Mouse (Mus musculus) neural tube, embryonic 14.5 days (tissue): ENCODE measurements around the gene Trpv3. TPM values are rescaled to one million over a fixed set of nuclear protein-coding genes. Genes with fewer than 3 reads are reported as not detected.
"Not testable (repeated sequence)": the region's sequence is repeated elsewhere in the genome, so short reads cannot be mapped to it uniquely, and the experiment has no call there.

Source experiments
- ATAC-seq: fragments of 200-750 bp; cut with Nextera tagmentation; 2 replicates; pipeline ENCODE4 v1.8.0; 2017; ENCODE audit warnings: low read depth, mild to moderate bottlenecking, moderate TSS enrichment, moderate library complexity
- H3K27ac ChIP-seq: fragments of 300-500 bp; sonication (generic); 2 replicates; pipeline ENCODE4 v1.5.1; 2014; ENCODE audit warnings: low read depth, mild to moderate bottlenecking, control low read depth, low read length, moderate library complexity, mixed read lengths
- H3K27me3 ChIP-seq: fragments of 300-500 bp; sonication (generic); 2 replicates; pipeline ENCODE4 v1.6.1; 2014; ENCODE audit warnings: low read length; ENCODE audit not compliant: control insufficient read depth, insufficient read depth
- H3K36me3 ChIP-seq: fragments of 300-500 bp; sonication (generic); 2 replicates; pipeline ENCODE4 v1.6.1; 2014; ENCODE audit warnings: low read length, mixed read lengths; ENCODE audit not compliant: control insufficient read depth, insufficient read depth
- H3K4me1 ChIP-seq: fragments of 300-500 bp; sonication (generic); 2 replicates; pipeline ENCODE4 v1.6.1; 2014; ENCODE audit warnings: low read length; ENCODE audit not compliant: control insufficient read depth, insufficient read depth
- H3K4me2 ChIP-seq: fragments of 300-500 bp; sonication (generic); 2 replicates; pipeline ENCODE4 v1.6.1; 2014; ENCODE audit warnings: mild to moderate bottlenecking, low read depth, low read length, control low read depth
- H3K4me3 ChIP-seq: fragments of 300-500 bp; sonication (generic); 2 replicates; pipeline ENCODE4 v1.5.1; 2014; ENCODE audit warnings: low read depth, low read length, control low read depth, mixed read lengths
- H3K9ac ChIP-seq: fragments of 300-500 bp; sonication (generic); replicated peaks from 2 replicates; pipeline ENCODE4 v1.6.1; 2014; ENCODE audit warnings: low read depth, mild to moderate bottlenecking, control low read depth, low read length, mixed read lengths
- H3K9me3 ChIP-seq: fragments of 300-500 bp; sonication (generic); 2 replicates; pipeline ENCODE4 v1.6.1; 2016; ENCODE audit warnings: low read length; ENCODE audit not compliant: control insufficient read depth
- WGBS: fragments of 180-500 bp; shearing (Covaris S2); extraction: QIAGEN DNeasy Blood & Tissue Kit; methylation state at CpG from one replicate; pipeline ENCODE4 v1.1.7; 2014; 5-methylcytosine and 5-hydroxymethylcytosine counted together
- polyA plus RNA-seq: library from polyadenylated mRNA; unstranded; fragments of >200 nt; fragmentation: Nextera tagmentation; extraction: Ambion mirVana; gene quantifications from 2 replicates; pipeline ENCODE4 v1.2.1, GENCODE M21; 2014

Gene Trpv3
- polyA plus RNA-seq, 1 experiment from 2014 or later: 0.36 TPM

DNA sequence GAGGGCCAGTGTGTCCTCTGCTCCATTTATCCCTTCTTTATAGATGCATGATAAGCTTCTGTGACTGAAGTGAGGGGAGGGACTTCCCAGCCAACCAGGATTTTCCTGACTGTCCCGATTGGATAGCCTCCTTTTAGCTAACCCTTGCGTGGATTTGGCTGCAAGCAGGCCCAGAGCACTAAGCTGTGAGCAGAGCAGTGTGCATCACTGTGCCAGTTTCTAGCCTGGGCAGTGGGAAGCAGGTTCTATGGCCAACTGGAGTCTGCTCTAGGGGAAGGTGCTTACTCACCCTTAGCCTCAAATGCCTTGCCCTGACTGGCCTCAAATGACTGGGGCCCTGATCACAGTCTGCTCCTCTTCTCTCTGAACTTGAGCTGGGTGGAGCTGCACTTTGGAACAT, 7.6 kb downstream of the Trpv3 start:
- no peak for ATAC-seq
- H3K4me2 ChIP-seq: no peak overlapping the region
- H3K27me3 ChIP-seq: no peaks in the 10 kb centered on the region
- H3K27ac ChIP-seq: no peak overlapping the region
- H3K9ac ChIP-seq: no peak overlapping the region
- no peaks in the 10 kb centered on the region for H3K36me3 ChIP-seq
- H3K9me3 ChIP-seq: no peaks in the 10 kb centered on the region
- H3K4me1 ChIP-seq: no peaks in the 10 kb centered on the region
- 47% methylated on average over 2 of the region's 2 CpGs for WGBS
- H3K4me3 ChIP-seq: no peak overlapping the region

DNA sequence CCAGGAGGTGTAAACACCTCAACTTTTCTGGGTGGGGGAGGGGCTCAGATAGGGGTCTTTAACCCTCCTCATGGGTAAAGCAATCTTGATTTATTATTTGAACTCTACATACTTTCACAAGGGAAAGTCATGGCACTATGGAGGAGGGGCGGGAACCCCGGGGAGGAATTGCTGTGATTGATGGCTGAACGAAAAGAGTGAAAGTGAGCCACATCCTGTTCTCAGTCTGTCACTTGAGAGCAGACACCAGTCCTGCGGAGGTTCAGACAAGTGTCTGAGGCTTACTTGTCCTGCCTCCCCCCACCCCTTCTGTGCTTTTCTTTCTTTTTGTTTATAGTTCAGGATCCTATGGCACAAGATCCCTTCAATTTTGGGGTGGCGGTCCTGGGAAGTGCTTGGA, 13.5 kb downstream of the Trpv3 start:
- H3K4me2 ChIP-seq: no peak overlapping the region
- H3K36me3 ChIP-seq: no peaks in the 10 kb centered on the region
- 51% methylated on average over 5 of the region's 5 CpGs for WGBS
- H3K9ac ChIP-seq: no peak overlapping the region
- H3K27ac ChIP-seq: no peak overlapping the region
- no peaks in the 10 kb centered on the region for H3K4me1 ChIP-seq
- H3K4me3 ChIP-seq: no peak overlapping the region
- ATAC-seq: no peak
- H3K9me3 ChIP-seq: no peaks in the 10 kb centered on the region
- H3K27me3 ChIP-seq: no peaks in the 10 kb centered on the region

DNA sequence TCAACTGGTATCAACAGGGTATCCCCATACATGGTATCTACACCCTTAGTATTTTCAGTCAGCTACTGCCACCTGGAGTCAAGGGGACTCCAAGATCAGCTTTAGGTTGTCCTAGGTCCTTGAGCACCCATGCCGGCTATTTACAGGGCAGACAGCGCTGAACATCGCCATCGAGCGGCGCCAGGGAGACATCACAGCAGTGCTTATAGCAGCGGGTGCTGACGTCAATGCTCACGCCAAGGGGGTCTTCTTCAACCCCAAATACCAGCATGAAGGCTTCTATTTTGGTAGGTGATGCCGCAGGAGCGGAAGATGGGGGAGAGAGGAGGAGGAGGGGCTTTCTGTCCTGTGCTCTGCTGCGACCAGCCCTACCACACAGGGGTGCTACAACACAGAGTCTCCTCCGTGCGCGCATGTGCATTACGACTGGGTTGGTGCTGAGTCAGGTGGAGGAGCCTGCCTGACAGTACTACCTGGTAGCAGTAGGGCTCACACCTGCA, 14.4 kb downstream of the Trpv3 start:
- Histone ChIP-seq H3K36me3 (no peaks in the 10 kb centered on the region), H3K4me3 (peak overlapping the region; percentile 32), H3K4me1 (no peaks in the 10 kb centered on the region), H3K27me3 (no peaks in the 10 kb centered on the region), H3K4me2 (peak overlapping the region; percentile 48), H3K9ac (0 out of 2 replicates have a peak overlapping the region, but pooled peaks have one; percentile 37), H3K27ac (no peak overlapping the region), H3K9me3 (no peaks in the 10 kb centered on the region)
- WGBS: 3% methylated on average over 16 of the region's 16 CpGs
- peak; percentile 91 for ATAC-seq

DNA sequence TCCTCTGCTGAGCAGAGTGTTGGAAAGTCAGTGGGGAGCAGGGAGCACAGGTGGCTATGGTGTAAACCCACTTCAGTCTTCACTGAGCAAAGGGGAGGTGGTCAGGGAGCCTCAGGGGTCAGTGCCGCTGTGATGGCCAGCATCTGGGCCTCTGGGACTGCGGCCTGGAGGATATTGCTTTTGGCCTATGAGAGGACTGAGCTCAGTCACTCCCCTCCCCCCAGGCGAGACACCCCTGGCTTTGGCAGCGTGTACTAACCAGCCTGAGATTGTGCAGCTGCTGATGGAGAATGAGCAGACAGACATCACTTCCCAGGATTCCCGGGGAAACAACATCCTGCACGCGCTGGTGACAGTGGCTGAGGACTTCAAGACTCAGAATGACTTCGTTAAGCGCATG, 16.2 kb downstream of the Trpv3 start:
- Histone ChIP-seq H3K4me3 (no peak overlapping the region), H3K9me3 (no peaks in the 10 kb centered on the region), H3K27ac (no peak overlapping the region), H3K4me1 (no peaks in the 10 kb centered on the region), H3K9ac (no peak overlapping the region), H3K36me3 (no peaks in the 10 kb centered on the region), H3K4me2 (no peak overlapping the region), H3K27me3 (no peaks in the 10 kb centered on the region)
- WGBS: 86% methylated on average over 9 of the region's 9 CpGs
- ATAC-seq: no peak

DNA sequence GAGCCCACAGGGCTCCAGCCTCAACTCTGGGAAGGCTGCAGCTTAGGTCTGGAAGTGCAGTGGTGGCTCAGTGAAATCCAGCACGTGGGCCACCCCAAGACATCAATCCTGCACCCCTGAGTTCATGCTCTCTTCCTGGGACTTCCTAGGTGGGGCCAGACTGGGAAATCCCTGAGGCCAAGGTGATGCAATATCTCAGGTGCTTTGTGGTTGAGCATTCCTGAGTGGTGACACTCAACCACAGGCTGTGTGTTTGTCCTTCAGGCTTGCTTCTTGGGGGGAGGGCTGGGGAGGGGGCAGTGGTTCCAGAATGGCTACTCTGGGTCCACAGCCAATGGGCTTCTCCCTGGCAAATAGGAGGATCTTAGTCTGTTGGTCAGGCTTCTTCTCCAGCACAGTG, 16.7 kb downstream of the Trpv3 start:
- 57% methylated on average over 1 of the region's 1 CpGs for WGBS
- Histone ChIP-seq H3K4me1 (no peaks in the 10 kb centered on the region), H3K27ac (no peak overlapping the region), H3K9me3 (no peaks in the 10 kb centered on the region), H3K4me3 (no peak overlapping the region), H3K27me3 (no peaks in the 10 kb centered on the region), H3K4me2 (no peak overlapping the region), H3K9ac (no peak overlapping the region), H3K36me3 (no peaks in the 10 kb centered on the region)
- ATAC-seq: no peak

DNA sequence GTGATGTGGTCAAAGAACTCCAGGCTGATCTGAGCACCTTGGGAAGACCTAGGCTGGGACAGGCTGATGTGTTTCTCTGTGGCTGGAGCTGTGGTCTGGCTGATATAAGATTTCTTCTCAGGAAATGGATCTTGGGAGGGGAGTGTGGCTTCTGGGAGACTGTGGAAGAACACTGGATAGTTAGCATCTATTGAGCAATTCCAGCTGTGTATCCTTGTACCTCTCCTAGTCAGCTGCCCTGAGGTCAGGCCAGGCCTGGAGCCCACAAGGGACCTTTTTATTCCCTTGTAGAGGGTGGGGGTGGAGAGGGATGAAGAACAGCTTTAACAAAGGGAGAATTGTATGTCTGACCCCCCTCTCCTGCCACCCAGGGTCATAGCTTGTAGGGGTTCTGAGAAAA, 17.2 kb downstream of the Trpv3 start:
- no peak overlapping the region for H3K4me2 ChIP-seq
- no peaks in the 10 kb centered on the region for H3K36me3 ChIP-seq
- no peak for ATAC-seq
- H3K9ac ChIP-seq: no peak overlapping the region
- no peak overlapping the region for H3K27ac ChIP-seq
- H3K4me1 ChIP-seq: no peaks in the 10 kb centered on the region
- no peaks in the 10 kb centered on the region for H3K9me3 ChIP-seq
- H3K4me3 ChIP-seq: no peak overlapping the region
- no peaks in the 10 kb centered on the region for H3K27me3 ChIP-seq

DNA sequence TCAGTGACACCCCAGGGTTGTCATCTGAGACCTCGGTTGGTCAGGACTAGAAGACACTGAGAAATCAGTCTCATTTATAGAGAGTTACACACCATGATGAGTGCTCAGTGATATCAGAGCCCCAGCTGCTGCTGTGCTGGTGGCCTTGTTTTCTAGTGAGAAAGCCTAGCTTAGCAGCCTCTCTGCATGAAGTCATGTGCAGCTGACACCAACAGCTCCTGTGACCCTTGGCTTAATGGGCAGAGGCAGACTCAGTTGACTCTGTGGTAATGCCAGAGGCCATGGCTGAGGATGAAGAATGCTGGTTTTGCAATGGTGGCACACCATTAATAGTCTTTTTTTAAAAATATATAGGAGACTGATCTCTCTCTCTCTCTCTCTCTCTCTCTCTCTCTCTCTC, 22.4 kb downstream of the Trpv3 start:
- Histone ChIP-seq H3K27me3 (no peaks in the 10 kb centered on the region), H3K36me3 (no peaks in the 10 kb centered on the region), H3K4me1 (no peaks in the 10 kb centered on the region), H3K9ac (no peak overlapping the region), H3K4me2 (no peak overlapping the region), H3K27ac (no peak overlapping the region), H3K4me3 (no peak overlapping the region), H3K9me3 (no peaks in the 10 kb centered on the region)
- WGBS: 83% methylated on average over 1 of the region's 1 CpGs
- ATAC-seq: no peak

DNA sequence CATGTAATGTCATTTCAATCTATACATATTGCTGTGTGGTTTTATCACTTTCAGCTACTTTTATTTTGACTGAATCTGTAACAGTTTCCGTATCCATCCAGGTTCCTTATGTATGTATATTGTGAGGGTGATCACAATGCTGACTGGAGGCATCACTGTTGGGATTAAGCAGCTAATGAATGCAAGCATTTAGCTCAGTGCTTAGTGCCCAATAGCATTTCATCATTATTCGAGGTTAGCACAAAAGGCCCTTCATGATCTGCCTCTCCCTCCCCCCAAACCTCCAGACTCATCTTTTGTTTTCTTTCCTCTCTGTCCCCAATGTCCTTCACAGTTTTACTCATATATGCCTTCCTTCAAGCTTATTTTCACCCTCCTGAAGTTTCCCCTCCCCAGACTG, 35.9 kb downstream of the Trpv3 start:
- no peak for ATAC-seq
- no peak overlapping the region for H3K9ac ChIP-seq
- 38% methylated on average over 2 of the region's 2 CpGs for WGBS

DNA sequence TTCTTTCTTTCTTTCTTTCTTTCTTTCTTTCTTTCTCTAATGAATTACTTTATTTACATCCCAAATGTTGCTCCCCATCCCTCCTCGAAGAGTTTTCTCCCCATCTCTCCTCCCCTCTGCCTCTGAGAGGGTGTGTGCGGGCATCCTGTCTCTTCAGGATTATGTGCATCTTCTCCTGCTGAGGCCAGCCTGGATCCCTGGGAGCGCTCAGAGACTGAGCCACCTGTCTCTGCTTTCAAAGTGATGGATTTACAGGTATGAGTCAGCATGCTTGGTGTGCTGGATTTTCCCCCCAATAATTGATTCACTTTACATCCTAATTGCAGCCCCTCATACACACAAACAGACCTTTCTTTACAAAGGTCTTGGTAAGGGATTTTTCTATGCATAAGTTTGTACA, 48.8 kb downstream of the Trpv3 start:
- 45% methylated on average over 3 of the region's 3 CpGs for WGBS
- H3K27me3 ChIP-seq: no peaks in the 10 kb centered on the region
- no peak overlapping the region for H3K4me2 ChIP-seq
- no peaks in the 10 kb centered on the region for H3K4me1 ChIP-seq
- no peak overlapping the region for H3K9ac ChIP-seq
- no peak overlapping the region for H3K4me3 ChIP-seq
- no peaks in the 10 kb centered on the region for H3K9me3 ChIP-seq
- H3K27ac ChIP-seq: no peak overlapping the region
- ATAC-seq: no peak
- H3K36me3 ChIP-seq: no peaks in the 10 kb centered on the region

More for the DNA sequence above, 35.9 kb downstream of the Trpv3 start:
- H3K4me1 ChIP-seq: no peaks in the 10 kb centered on the region
- H3K9me3 ChIP-seq: no peaks in the 10 kb centered on the region
- no peaks in the 10 kb centered on the region for H3K36me3 ChIP-seq
- H3K4me2 ChIP-seq: no peak overlapping the region
- no peak overlapping the region for H3K27ac ChIP-seq
- no peaks in the 10 kb centered on the region for H3K27me3 ChIP-seq
- no peak overlapping the region for H3K4me3 ChIP-seq

DNA sequence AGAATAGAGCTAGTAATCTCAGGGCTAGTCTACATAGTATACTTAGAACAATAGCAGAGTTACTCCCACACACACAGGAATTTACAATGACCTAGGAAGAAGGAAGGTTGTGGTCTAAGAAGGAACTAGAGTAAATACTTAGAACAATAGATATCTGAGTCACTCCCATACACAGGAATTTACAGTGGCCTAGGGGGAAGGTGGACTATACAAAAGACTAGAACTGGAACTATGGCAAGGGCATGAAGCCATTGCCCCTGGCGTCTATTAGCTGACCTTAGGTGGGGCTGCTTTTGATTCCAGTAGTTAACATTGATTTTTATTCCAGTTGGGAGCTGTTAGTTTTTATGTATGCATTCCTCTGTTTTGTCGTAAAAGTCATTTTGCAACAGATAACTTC, 51.4 kb downstream of the Trpv3 start:
- WGBS: 84% methylated on average over 2 of the region's 2 CpGs
- not testable (repeated sequence) for H3K4me1 ChIP-seq, H3K9me3 ChIP-seq, H3K9ac ChIP-seq, H3K36me3 ChIP-seq, H3K27me3 ChIP-seq, H3K4me3 ChIP-seq, H3K4me2 ChIP-seq, H3K27ac ChIP-seq, ATAC-seq
